ENCODE assay signal across 22 mouse cellular contexts in genomic region chr10:66694549-66695285, GRCm38 (mm10).
DNase-seq lines count a peak whose midpoint lies in the region; ATAC-seq and TF ChIP-seq lines count a peak whose summit lies in the region.
"Had no signal": no experiment of that assay in that cellular context is flagged by ENCODE, and none has a peak within 500 bp of the region (broad histone marks: within the 10 kb centered on the region; RNA-seq: fewer than 3 reads in every experiment).

No protein-coding gene starts in this region.

- no peaks in the 10 kb centered on the region for H3K9me3 ChIP-seq in kidney, postnatal 0 days (replicated peaks; ENCODE audit: low read length)

- H3K27me3 ChIP-seq in cerebellum, adult 2 months (ENCODE audit: control insufficient read depth, insufficient read depth, low read length), result no peaks in the 10 kb centered on the region
- no peaks in the 10 kb centered on the region for H3K27me3 ChIP-seq in kidney, postnatal 0 days (ENCODE audit: insufficient read depth, low read length)
- H3K27me3 ChIP-seq in testis, adult 2 months (ENCODE audit: control insufficient read depth, insufficient read depth, low read length), result no peaks in the 10 kb centered on the region
- H3K27me3 ChIP-seq: forebrain, embryonic 13.5 days had no signal

- WGBS in cerebellum, adult 2 months, result 69% methylated on average over 11 of the region's 11 CpGs
- WGBS in kidney, postnatal 0 days, result 87% methylated on average over 11 of the region's 11 CpGs

- no peak overlapping the region for H3K9ac ChIP-seq in kidney, postnatal 0 days (ENCODE audit: low read depth, low read length)
- H3K9ac ChIP-seq: forebrain, embryonic 13.5 days; hindbrain, embryonic 14.5 days had no signal

- H3K36me3 ChIP-seq in kidney, postnatal 0 days (ENCODE audit: insufficient read depth, low read length), result no peaks in the 10 kb centered on the region
- no peaks in the 10 kb centered on the region for H3K36me3 ChIP-seq in testis, adult 2 months (ENCODE audit: control insufficient read depth, insufficient read depth, low read length)
- H3K36me3 ChIP-seq: forebrain, embryonic 10.5 days had no signal

- H3K4me3 ChIP-seq in cerebellum, adult 2 months (replicated peaks; ENCODE audit: insufficient read depth, low read depth, low read length), result no peak overlapping the region
- no peak overlapping the region for H3K4me3 ChIP-seq in kidney, postnatal 0 days (replicated peaks; ENCODE audit: low read depth, low read length)
- 0 out of 2 replicates have a peak overlapping the region, but pooled peaks have one; percentile 7 for H3K4me3 ChIP-seq in testis, adult 2 months (ENCODE audit: control insufficient read depth, low read depth, low read length)
- H3K4me3 ChIP-seq: forebrain, embryonic 10.5 days; forebrain, embryonic 13.5 days had no signal

- TF ChIP-seq POLR2A in cerebellum, adult 2 months (IDR thresholded peaks at IDR 0.05; ENCODE audit: borderline replicate concordance, insufficient read depth, low read length), result no peak
- peak; percentile 23; the same call in 1 of the 2 replicates for TF ChIP-seq POLR2A in testis, adult 2 months (IDR thresholded peaks at IDR 0.05; ENCODE audit: control insufficient read depth, low read depth, low read length)

- ATAC-seq in kidney, postnatal 0 days (replicated peaks; ENCODE audit: low FRiP score, low read depth), result no peak
- ATAC-seq: activated CD4-positive, CD25-positive, alpha-beta regulatory T cell, adult 4 months; forebrain, embryonic 13.5 days; forebrain, embryonic 16.5 days; intestine, postnatal 0 days had no signal

- peak; percentile 27; the same call in 1 of the 2 replicates for TF ChIP-seq CTCF in cerebellum, adult 2 months (IDR thresholded peaks at IDR 0.05; ENCODE audit: borderline replicate concordance, insufficient read depth, low read depth, low read length)
- 0 out of 2 replicates have a peak, but pooled peaks have one; percentile 6 for TF ChIP-seq CTCF in kidney, postnatal 0 days (IDR thresholded peaks at IDR 0.05; ENCODE audit: low read depth)
- no peak for TF ChIP-seq CTCF in testis, adult 2 months (IDR thresholded peaks at IDR 0.05; ENCODE audit: control insufficient read depth, insufficient read depth, insufficient replicate concordance, low read depth, low read length)

- H3K27ac ChIP-seq in cerebellum, adult 2 months (ENCODE audit: insufficient read depth, low read length), result no peak overlapping the region
- no peak overlapping the region for H3K27ac ChIP-seq in kidney, postnatal 0 days
- H3K27ac ChIP-seq in testis, adult 2 months (ENCODE audit: control insufficient read depth, insufficient read depth, low read depth, low read length), result no peak overlapping the region; the same call in 1 of the 2 replicates
- H3K27ac ChIP-seq: forebrain, embryonic 10.5 days; forebrain, embryonic 13.5 days; hindbrain, embryonic 14.5 days had no signal

- no peaks in the 10 kb centered on the region for H3K4me1 ChIP-seq in cerebellum, adult 2 months (ENCODE audit: control insufficient read depth, insufficient read depth, low read length)
- no peaks in the 10 kb centered on the region for H3K4me1 ChIP-seq in kidney, postnatal 0 days (replicated peaks; ENCODE audit: insufficient read depth, low read length)
- peaks cover 10% of the 10 kb centered on the region for H3K4me1 ChIP-seq in testis, adult 2 months (ENCODE audit: control insufficient read depth, insufficient read depth, low read length)
- H3K4me1 ChIP-seq: forebrain, embryonic 10.5 days; forebrain, embryonic 13.5 days had no signal

- no peak overlapping the region for H3K4me2 ChIP-seq in kidney, postnatal 0 days (ENCODE audit: low read length)
- H3K4me2 ChIP-seq: forebrain, embryonic 13.5 days; heart, embryonic 11.5 days; hindbrain, embryonic 14.5 days had no signal

- no peak for DNase-seq in cerebellum, adult 2 months
- no peak for DNase-seq in cerebellum, adult 9-11 months
- DNase-seq in cerebellum, postnatal 25 days, result peak; percentile 21 to 27
- no peak for DNase-seq in cerebellum, adult 8-10 months
- no peak for DNase-seq in kidney, postnatal 0 days (ENCODE audit: low spot score)
- DNase-seq in kidney, postnatal 10 days, result no peak
- DNase-seq in testis, postnatal 14 days (ENCODE audit: low spot score), result no peak
- DNase-seq: adrenal gland, adult 8-10 months; adrenal gland, postnatal 25 days; B cell, adult 2 months; gastrocnemius, postnatal 10 days; gastrocnemius, postnatal 36 days; heart, postnatal 36 days; kidney, adult 2 months had no signal

Comparison
In these comparisons a context has a peak if more than half of its experiments do, and no peak if none do; other contexts are left out.
1. DNase-seq: peak in cerebellum, postnatal 25 days (2 of 2); none in cerebellum, adult 2 months (0 of 2), cerebellum, adult 9-11 months (single experiment), cerebellum, adult 8-10 months (single experiment), kidney, postnatal 0 days (single experiment), kidney, postnatal 10 days (single experiment) and testis, postnatal 14 days (single experiment).